Mouse (Mus musculus): ENCODE measurements at regions not wholly inside any gene's neighbourhood (a gene's known extent, or its start where the extent isn't known, plus 50 kb on each side); places are given as distances from the start of the nearest gene placed in this dataset.
A peak's percentile ranks its signal among the peaks of the same experiment; 100 is the strongest.

DNA sequence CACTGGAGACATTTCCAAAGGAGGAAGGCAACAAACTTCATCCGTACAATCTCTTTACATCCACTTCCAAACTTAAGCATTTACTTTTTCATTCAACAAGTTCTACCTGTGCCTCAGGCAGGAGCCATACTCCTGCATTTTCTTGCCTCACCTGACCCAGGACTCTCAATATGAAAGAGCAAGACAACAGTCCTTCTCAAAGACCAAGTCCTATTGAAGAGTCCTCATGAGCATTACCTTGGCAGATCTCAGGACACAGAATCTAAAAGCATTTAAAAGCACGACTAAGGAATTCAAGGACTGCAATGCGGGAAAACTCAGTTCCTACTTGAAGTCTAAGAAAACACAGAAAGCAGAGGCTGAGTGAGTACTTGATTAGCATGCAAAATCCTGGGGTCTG lies 286.5 kb downstream of the Kcnrg start:
- DNase-seq (ENCODE audit: extremely low spot score, low spot score) = no peak

- no peak for DNase-seq (ENCODE audit: extremely low spot score, low spot score)
These were observed 289.6 kb downstream of the Kcnrg start for GRCm38 (mm10) chr14:61896879-61897278.

DNA sequence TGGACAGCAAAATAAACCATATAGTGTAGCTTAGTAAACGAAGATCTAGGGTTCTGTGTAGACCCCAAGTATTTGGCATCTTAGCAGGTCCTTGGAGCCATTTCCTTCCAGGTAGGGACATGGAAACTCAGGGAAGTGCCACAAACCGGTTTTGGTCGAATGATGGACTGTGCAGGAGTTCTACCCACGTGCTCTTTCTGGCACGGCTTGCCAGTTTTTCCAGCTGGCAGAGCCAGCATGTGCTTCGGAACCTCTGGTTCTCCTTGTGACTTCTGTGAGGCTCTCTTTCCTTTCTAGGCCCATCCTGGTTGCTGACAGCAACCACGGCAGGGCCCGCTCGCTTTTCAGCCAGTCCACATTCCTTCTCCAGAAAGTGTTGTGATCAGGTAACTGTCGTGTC lies 291.4 kb downstream of the Kcnrg start:
- no peak for DNase-seq (ENCODE audit: extremely low spot score, low spot score)

GRCm38 (mm10) chr14:61904426-61905124 lies 297.3 kb downstream of the Kcnrg start:
- no peak for DNase-seq (ENCODE audit: extremely low spot score, low spot score)

DNA sequence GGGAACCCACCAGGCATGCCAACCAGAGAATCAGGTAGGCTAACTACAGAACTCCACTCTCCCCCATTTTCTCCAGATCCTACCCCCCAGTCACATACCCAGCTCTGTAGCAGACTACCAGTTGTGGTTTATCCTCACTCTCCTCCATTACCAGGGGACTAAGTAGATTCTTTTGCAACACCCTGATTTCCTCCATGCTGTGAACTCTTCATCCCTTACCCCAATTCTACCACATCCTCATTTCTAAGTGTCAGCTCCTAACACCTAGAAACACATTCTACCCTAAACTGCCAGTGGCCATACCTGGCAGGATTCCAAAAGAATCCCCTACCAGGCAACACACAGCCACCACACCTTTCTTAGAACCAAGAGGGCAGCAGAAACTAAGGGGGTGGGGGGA lies 310.9 kb downstream of the Kcnrg start:
- DNase-seq (ENCODE audit: extremely low spot score, low spot score) = no peak

- DNase-seq (ENCODE audit: extremely low spot score, low spot score) = no peak
These were observed 324.6 kb downstream of the Kcnrg start for GRCm38 (mm10) chr14:61931811-61932210.

GRCm38 (mm10) chr14:61941682-61942081 lies 334.4 kb downstream of the Kcnrg start:
- no peak for DNase-seq (ENCODE audit: extremely low spot score, low spot score)

- DNase-seq (ENCODE audit: extremely low spot score, low spot score) = no peak
These were observed 338.4 kb downstream of the Kcnrg start for GRCm38 (mm10) chr14:61945659-61946058.

- DNase-seq (ENCODE audit: extremely low spot score, low spot score) = peak; percentile 23
These were observed 342.2 kb downstream of the Kcnrg start for GRCm38 (mm10) chr14:61949446-61949845.

- DNase-seq (ENCODE audit: extremely low spot score, low spot score) = no peak
These were observed 342.4 kb upstream of the Rnaseh2b start for GRCm38 (mm10) chr14:61950004-61950403.

GRCm38 (mm10) chr14:61953029-61953428 lies 339.4 kb upstream of the Rnaseh2b start:
- no peak for DNase-seq (ENCODE audit: extremely low spot score, low spot score)

DNA sequence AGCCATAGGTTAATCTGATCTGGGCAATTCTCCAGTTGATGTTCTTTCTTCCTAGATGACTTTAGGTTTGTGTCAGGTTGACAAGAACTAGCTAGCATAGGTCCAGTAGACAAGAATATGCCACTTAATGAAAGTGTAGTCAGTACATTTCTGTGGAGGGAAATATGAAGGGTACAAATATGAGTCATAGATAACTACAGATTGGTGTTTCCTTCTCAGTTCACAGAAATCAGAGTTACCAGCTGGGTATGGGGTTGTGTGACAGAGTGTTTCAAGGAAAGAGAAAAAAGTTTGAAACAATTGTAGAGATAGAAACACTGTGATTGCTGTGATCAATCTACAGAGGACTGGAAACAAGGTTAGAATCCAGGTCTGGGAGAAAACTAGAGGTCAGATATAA lies 337.0 kb upstream of the Rnaseh2b start:
- no peak for DNase-seq (ENCODE audit: extremely low spot score, low spot score)

DNA sequence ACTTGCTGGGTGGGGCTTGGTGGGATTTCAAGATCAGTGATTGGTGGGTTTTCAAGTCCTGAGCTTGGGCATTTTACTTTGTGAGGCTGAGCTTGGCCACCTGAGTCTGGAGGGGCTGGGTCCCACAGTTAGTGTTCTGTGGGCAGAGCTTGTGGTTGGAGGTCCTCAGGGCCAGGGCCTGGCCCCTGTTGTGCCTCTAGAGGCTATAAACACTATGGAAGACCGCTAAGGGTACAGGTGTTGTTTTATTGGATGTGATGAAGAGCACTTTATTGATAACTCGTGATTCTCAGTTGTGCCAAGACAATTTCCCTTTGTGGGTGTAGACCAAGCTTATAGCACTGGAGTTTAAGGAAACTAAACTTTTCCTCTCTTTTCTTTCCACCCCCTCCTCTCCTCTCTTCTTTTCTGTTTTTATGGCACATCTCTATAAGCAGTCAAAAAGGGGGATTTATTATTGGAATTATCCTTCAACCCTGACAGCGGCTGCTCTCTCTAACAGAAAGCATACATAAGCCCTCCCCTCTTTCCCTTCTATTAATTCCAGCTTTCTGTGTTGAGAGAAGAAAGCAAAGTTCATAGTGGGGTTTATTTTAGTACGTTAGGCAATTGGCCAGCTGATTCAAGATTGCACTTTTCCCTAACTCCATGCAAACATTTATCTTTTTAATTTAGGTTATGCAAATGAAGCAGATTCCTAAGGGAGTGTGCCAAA lies 332.0 kb upstream of the Rnaseh2b start:
- DNase-seq (ENCODE audit: extremely low spot score, low spot score) = no peak

GRCm38 (mm10) chr14:61968467-61968866 lies 323.9 kb upstream of the Rnaseh2b start:
- DNase-seq (ENCODE audit: extremely low spot score, low spot score) = no peak

GRCm38 (mm10) chr14:61968957-61969535 lies 323.3 kb upstream of the Rnaseh2b start:
- DNase-seq (ENCODE audit: extremely low spot score, low spot score) = no peak

- DNase-seq (ENCODE audit: extremely low spot score, low spot score) = no peak
These were observed 321.8 kb upstream of the Rnaseh2b start for GRCm38 (mm10) chr14:61970591-61970990.

DNA sequence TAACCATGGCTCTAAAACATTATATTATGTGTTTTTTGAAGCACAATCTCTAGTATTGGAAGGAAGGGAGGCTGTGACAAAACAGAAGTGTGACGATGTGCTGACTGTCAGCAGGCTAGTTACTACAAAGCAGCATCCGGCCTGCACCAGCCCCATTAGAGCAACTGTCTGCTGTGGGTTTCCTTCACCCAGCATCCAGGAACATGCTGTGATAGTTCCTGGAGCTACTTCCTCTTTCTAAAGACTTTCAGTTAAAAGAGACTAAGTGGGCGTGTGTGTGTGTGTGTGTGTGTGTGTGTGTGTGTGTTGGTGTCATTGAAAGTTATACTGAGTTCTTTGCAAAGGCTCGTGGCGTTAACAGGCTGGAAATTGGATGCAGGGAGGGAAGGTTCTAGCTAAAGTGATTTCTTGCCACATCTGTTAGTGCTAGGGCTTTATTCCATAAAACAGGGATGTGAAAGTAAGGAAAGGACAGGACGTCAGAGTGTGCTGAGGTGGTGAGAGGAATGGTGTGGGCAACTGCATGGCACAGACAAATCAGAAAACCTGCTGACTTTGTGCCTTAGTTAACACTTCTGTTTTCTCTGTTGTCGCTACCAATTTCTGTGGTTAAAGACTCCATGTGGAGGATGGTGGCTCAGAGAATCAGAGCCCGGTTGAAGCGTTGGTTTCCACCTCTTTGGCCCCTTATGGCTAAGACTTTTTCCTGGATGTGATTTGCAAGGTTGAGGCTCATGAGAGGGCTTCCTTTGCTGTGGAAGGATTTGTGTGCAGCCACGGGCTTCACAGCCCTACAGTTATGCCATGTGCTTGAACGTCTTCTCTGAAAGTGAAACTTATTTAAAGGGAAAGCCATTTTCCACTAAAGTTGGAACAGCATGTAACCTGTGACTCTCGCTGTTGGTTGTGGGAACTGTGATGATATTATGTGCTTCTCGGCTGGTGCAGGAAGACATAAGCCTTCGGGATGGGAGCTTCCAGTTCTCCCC lies 321.0 kb upstream of the Rnaseh2b start:
- DNase-seq (ENCODE audit: extremely low spot score, low spot score) = no peak

GRCm38 (mm10) chr14:61975301-61975732 lies 317.1 kb upstream of the Rnaseh2b start:
- DNase-seq (ENCODE audit: extremely low spot score, low spot score) = no peak

DNA sequence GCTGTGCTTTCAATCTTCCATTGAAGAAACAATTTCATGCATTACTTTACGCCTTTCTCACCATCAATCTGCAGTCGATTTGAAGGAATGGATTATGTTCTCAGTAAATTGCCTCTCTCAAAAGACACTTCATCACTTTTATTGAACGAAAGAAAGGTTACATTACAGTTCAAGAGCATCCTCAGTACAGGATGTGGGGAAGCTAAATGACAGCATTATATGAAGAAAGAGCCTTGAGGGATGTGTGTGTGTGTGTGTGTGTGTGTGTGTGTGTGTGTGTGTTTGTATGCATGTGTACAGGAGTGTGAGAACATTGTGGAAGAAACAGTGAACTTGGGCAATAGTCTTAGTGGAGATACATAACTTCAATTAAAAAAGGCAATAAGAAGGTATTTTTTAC lies 311.8 kb upstream of the Rnaseh2b start:
- no peak for DNase-seq (ENCODE audit: extremely low spot score, low spot score)

DNA sequence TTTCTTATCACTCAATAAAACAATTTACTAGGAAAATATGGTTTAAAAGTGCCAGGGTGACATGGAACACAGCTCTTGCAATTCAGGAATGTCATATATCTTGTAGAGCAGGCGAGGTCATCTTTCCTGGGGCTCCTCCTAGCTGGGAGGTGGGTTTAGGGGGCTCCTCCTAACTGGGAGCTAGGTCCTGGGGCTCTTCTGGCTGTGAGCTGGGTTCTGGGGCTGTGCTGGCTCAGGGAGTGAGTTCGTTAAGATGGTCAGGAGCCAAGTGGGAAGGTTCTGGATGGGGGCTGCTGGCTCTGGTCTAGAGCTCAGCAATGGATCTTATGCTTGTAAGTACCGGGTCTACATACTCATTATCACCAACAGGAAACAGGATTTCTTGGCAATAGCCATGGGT lies 306.8 kb upstream of the Rnaseh2b start:
- DNase-seq (ENCODE audit: extremely low spot score, low spot score) = no peak

- no peak for DNase-seq (ENCODE audit: extremely low spot score, low spot score)
These were observed 306.2 kb upstream of the Rnaseh2b start for GRCm38 (mm10) chr14:61986203-61986602.

Measured in neural tube, embryonic 10.5 days (tissue).